Mouse (Mus musculus): ENCODE data around the gene Tomt.
"Not testable (repeated sequence)": the region's sequence is repeated elsewhere in the genome, so short reads cannot be mapped to it uniquely, and the experiment has no call there.

Gene Tomt

DNA sequence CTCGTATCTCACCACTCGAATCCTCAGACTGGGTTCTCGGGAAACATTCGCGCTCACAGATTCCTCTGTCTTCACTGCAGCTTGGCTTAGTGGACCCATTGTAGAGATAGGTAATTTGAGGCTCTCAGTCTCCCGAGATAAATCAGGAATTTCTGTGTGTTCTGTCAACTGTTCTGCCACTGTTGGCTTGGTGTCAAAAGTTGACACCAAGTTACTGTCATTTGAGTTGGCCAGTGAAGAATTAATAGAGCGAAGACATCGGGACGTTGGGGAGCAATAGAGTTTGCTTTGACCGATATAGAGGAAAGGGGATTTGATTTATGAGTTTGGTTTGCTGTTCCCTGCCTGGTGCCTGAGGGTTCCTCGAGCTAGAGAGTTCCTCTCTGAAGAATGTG lies at the start of gene Tomt:
TSS of gene Tomt (minus strand) at position 73 of the 395 bp plus-strand sequence.
- no peak for DNase-seq (ENCODE audit: low spot score)

DNA sequence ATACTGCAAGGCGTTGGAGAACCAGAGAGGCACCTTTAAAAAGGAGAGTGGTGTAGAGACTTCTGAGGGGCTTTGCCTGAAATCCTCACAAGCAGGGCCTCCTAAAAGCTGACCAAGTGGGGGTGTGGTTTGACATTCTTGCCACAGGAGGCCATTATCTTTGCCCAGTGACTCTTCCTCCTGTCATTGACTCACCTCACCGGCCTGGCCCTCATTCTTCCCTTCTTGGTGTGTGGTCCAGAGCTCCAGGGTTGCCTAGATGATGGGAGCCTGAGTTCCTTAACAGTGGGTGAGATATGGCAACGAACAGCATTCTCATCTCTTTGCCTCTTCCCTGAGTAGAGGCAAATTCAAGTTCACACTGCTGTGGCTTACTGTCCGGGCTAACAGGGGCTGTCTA lies 49.7 kb upstream of the Tomt start:
- DNase-seq (ENCODE audit: low spot score) = no peak

DNA sequence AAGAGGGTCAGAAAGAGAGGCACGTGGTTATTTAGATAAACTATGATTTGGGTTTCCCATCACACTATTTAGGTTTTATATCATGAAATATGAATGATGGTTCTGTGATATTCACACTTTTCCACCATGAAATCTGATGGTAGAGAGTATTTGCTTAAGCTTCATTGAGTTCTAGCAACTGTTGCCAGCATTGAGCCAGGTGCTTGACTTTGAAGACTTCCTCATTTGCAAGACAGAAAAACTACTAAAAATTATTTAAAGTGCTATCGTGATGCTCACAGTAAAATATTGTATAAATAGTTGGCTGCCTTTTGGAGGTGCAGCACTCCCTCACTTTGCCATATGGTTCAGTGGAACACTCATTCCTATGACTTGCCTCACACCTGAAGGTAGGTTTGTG lies 49.1 kb upstream of the Tomt start:
- DNase-seq (ENCODE audit: low spot score) = no peak

DNA sequence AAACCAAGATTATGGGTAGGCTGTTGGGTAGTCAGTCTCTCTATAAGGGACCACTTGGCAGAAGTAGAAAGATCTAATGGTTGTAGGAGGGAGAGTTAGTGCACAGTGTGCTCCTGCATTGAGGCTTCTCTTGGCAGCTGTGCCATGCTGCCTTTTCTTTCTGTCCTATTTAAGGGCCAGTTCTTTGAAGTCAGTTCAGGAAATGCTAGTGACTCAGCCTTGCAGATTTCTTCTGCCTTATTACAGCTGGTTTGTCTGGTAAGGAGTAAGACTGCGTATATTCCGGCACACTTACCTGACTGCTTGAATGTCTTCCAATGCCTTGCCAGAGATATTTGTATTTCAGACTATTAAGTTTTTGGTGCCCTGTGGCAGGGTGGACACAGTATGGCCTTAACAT lies 48.0 kb upstream of the Tomt start:
- DNase-seq (ENCODE audit: low spot score) = no peak

DNA sequence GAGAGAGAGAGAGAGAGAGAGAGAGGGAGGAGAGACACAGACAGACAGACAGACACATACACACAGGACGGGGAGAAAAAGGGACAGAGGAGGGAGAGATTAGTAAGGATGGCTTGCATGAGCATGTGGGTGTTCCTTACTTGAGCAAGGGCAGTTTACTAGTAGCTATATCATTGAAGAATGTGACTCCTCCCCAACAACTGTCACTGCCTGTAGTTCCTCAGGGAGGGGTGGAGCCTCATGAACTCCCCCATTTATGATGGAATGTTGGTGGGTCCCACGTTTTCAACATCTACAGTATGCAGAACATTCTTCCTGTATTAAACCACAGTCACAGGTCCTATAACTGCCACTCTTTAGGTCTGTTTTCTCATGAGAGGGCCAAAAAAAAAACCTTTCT lies 45.9 kb upstream of the Tomt start:
- no peak for DNase-seq (ENCODE audit: low spot score)

DNA sequence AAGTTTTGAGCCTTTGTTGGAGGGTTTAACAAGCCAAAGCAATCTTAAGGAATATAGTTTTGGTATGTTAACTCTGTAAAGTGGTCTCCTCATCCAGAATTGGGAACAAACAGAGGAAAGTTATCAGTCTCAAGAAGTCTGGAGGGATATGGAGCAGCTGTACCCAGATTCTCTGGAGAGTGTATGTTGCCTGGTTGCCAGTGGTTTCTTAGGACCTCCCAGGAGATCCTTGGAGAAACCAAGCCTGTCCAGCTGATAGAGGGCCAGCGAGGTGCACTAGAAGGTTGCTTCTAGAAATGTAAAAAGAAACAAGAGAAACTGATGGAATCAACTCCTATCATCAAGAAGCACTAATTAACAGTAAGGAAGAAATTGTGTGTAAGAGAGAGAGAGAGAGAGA lies 45.5 kb upstream of the Tomt start:
- no peak for DNase-seq (ENCODE audit: low spot score)

DNA sequence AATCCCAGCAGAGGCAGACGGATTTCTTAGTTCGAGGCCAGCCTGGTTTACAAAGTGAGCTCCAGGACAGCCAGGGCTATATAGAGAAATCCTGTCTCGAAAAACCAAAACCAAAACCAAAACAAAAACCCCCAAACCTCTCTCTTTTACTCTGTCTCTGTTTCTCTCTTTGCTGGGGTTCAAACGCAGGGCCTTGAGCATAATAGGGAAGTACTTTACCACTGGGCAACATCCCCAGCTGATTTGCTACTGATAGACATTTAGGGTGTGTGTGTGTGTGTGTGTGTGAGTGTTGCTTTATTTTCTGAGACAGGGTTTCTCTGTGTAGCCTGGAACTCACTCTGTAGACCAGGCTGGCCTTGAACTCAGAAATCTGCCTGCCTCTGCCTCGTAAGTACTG lies 42.8 kb upstream of the Tomt start:
- DNase-seq (ENCODE audit: low spot score) = not testable (repeated sequence)

DNA sequence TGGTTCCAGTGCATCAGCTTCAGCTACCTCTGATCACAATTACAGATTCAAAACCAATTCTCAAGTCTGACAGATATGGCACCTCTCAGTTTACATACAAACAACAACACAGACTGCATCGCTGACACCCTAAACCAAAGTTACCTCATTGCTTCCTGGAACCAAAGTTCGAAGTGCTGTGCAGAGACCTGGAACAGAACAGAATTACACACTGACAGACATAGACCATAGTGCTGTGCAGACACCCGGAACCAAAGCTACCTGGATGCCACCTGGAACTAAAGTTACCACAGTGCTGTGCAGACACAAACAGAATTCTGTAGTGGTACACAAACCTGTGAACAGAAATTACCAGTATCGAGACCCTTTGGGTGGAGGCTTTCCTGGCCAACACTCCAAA lies 33.6 kb upstream of the Tomt start:
- DNase-seq (ENCODE audit: low spot score) = no peak

DNA sequence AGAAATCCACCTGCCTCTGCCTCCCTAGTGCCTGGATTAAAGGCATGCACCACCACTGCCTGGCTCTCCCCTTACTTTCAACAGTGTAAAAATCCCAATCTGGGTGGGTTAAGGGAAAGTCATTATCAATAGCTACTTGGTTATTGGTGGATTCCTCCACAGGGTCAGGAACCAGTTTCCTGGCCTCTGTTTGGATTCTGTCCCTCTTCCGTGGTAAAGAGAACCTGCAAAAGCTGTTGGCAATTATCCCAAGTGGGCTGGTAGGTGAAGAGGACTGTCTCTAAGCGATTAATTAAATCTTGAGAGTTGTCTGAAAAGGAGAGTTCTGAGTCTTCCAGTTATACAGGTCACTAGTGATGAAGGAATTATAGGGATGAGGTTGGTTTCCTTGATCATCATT lies 32.2 kb upstream of the Tomt start:
- DNase-seq (ENCODE audit: low spot score) = no peak

DNA sequence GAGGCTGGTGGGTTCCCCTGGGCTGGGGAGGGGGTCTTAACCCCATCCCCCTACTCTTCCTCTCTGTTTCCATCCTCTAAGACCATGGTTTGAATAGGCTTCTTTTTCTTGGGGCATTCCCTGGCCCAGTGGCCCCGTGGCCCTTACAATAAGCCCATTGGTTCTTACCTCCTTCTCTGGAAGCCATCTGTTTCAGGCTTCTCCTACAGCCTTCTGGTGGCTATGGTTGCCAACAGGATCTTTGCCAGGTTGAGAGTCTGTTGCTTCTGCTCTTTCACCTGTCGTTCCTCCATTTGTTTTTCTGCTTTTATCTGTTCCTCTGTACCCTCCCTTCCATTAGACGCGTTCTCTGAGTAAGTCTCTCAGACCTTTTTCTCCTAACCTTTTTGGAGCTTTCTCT lies 31.4 kb upstream of the Tomt start:
- no peak for DNase-seq (ENCODE audit: low spot score)

DNA sequence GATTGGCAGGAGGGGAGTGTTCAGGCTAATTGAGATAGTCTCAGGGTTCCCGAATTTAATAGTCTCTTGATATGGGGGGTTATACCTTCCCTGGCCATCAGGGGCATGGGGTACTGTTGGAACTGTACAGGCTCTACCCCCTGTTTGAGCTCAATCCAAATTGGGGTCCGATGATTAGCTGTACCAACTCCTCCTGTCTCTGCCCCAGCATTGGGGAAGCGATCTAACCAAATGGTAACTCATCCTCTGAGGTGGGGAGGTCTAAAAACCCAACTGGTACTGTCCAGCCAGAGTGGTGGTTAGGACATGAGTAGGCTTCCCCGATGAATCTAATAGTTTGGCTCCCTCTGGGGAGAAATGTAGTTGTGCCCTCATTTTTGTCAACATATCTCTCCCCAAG lies 30.8 kb upstream of the Tomt start:
- no peak for DNase-seq (ENCODE audit: low spot score)

DNA sequence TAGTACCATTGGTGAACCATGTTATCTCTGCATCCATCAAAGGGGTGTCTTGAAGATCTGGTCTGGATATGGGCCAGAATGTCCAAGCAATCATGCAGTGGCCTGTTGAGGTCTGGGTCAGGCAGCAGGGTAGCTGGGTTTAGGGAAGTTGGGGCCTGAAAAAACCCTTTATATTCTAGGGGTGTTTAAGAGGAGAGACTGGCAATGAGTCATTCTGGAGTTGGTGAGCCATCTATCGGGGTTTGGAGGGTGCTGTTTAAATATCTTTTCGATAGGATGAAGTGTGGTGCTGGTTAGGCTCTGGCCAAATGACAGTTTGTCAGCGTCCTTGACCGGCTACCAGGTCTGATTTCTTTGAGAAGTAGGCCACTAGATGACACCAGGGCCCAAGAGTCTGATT lies 29.8 kb upstream of the Tomt start:
- no peak for DNase-seq (ENCODE audit: low spot score)

DNA sequence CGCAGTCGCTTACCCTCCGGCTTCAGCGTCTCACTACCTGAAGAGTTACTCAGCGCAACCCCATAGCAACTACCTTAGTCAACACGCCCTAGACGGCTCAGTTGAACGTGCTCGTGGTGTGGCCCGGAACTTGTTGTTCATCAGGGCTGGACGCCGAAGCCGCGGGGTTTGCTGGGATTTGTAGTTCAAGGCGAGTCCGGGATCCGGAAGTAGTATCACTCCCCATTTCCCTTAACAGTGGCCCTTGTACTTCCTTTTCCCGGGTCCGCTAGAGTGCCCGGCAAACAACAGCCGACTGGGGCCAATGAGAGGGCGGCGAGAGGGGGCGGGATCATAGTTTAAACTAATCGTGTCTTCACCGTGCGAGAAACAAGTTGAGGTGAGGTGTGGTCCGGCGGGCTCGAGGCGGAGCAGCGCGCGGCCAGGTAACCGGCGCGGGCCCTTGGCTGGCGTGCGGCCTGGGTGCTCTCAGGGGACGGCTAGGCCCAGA lies 27.6 kb upstream of the Tomt start, which contains the start of the genes Lrrc51 and Numa1:
TSS of gene Lrrc51 (minus strand) at position 145 of the 490 bp plus-strand sequence.
TSS of gene Numa1 (plus strand) at position 361 of the 490 bp plus-strand sequence.
- peak; percentile 94 for DNase-seq (ENCODE audit: low spot score)

DNA sequence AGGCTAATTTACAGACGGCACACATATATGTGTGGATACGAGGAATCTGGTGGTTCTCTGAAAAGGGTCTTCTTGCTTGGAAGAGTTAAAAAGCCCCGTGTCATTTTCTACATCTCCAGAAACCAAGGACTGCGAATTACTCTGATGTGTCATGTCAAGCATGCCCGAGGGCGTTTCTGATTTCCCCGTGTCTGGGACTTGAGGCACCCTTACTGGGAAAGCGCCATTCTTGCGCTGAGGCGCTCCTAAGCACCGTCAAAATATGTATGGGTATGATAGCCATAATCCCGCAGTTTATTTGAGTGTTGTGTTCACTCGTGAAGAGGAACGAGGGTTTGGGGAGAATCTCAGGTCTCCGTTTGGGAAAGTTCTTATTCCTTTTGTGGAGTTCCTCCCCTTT lies 27.1 kb upstream of the Tomt start:
- no peak for DNase-seq (ENCODE audit: low spot score)

DNA sequence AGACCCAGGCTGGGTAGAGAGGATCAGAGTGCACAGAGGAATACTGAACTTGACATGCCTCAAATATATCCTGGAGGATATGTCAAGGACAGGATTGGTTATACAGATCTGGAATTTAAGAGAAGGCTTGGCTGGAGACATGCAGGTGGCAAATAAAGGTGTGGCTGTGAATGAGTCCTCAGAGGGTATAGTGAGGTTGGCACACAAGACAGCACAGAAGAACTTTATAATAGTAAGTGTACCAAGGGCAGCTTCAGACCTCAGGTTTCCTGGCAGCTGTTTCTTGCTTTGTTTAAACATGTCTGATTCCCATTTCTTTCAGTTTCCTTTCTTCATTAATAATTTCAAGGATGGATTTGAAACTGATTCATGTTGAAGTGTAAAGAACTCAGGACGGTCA lies 26.4 kb upstream of the Tomt start:
- no peak for DNase-seq (ENCODE audit: low spot score)

DNA sequence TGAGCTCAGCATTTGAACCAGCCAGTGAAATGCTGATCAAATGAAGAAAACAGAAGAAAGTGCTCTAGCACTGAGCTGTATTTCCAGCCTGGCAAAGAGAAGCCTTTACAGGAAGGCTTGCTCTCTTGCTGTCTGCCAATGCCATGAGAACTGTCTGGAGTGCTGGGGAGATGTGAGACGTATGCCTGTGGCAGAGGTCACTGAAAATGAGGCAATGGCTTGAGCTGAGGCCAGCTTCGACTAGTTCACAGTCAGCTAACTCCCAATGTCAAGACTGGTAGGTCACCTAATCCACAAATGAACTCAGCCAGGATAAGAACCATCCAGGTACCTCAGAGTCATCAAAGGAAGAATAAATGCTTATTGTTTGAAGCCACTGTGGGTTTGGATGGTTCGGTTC lies 21.9 kb upstream of the Tomt start:
- no peak for DNase-seq (ENCODE audit: low spot score)

DNA sequence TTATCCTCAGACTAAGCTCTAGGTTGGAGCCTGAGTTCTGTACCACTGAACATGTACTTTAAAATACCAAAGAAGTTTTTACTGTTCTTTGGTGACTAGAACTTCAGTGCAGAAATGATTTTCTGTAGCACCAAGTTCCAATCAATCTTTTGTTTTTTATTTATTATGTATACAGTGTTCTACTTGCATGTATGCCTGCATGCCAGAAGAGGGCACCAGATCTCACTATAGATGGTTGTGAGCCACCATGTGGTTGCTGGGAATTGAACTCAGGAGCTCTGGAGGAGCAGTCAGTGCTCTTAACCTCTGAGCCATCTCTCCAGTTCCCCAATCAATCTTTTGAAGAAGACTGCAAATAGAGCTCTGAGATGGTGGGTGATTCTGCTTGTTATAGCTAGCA lies 19.7 kb upstream of the Tomt start:
- not testable (repeated sequence) for DNase-seq (ENCODE audit: low spot score)

DNA sequence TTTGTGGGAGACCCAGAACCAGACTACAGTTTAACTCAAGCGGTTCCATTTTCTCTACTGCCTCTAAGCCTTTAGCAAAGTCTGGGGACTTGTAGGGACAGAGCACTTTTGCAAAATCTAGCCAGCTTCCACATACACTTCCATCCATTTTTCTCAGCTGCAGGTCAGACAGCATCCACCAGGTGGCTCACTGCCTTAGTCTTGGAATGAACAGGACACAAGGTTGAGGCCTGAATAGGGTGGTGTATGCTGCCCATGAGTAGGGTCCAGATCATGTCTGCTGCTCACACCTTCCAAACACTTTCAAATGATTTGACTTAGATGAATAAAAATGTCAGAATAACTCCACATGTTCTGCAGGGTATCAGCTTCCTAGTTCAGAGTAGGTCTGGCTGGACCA lies 11.9 kb upstream of the Tomt start:
- peak; percentile 46 for DNase-seq (ENCODE audit: low spot score)

DNA sequence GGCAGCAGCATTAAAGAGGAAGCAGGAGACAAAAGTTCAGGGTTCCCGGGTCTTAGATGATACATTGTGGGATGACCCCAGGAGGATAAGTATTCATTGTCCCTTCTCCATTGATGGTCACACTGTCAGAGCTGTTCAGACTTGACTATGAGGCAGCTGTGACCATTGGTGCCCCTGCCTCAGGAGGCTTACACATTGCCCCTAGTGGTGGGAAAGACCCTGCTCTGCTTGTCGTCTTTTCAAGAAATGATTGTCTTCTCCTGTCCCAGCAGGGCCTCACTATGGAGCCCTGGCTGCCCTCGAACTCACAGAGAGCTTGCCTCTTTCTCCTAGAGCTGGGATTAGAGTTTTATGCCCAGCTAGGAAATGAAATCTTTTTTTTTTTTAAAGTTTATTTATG lies 5.8 kb upstream of the Tomt start:
- no peak for DNase-seq (ENCODE audit: low spot score)

DNA sequence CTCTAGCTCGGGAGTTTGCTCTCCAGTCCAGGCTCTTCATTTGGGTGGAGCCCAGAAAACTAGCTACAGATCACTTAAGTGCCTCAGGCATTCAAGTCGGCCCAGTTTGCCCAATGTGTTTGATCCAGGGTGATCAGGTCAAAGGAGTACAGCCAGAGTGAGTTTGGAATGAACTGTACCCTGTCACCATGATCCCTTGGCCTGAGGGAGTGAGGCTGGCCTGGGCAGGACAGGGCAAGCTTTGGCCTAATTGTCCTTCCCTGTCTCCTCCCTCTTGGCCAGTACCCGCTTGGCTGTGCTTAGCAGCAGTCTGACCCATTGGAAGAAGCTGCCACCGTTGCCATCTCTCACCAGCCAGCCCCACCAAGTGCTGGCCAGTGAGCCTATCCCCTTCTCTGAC lies 4.0 kb upstream of the Tomt start:
- DNase-seq (ENCODE audit: low spot score) = no peak

DNA sequence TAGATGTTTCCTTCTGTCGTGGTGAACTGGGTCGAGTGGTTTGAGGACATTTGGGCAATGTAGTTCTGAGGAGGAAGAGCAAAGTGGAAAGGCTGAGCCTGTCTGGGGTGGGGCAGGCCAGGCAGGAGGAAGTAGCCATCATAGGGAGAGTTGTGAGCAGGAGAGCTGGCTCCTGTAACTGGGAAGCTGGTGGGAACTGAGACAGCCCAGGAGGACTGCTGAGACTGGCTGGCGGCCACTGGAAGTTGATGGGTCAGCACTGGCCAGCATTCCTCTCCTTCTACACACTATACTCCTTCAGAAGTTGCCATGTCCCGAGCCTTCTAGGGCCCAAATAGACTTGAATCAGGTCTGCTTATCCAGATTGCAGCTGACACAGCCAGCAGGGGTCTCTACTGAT lies 2.2 kb upstream of the Tomt start:
- no peak for DNase-seq (ENCODE audit: low spot score)

DNA sequence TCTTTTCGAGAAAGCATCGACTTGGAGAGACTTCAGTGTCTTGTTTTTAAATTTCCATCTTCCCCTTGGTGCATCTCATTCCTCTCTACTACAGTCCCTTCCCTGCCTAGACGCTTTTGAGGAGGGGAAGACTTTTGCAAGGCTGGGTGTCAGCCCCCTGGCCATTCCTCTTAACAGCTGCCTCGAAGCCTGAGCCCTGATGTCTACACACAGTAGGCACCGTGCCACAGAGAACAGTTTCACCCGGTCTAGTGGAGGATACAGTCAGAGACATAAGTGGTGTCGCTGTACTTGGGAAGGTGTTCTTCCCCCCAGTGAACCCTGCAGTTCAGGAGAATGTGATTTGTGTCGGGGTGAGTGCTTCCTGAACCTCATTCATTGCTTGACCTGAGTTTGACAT lies 537 bp upstream of the Tomt start:
- DNase-seq (ENCODE audit: low spot score) = no peak

DNA sequence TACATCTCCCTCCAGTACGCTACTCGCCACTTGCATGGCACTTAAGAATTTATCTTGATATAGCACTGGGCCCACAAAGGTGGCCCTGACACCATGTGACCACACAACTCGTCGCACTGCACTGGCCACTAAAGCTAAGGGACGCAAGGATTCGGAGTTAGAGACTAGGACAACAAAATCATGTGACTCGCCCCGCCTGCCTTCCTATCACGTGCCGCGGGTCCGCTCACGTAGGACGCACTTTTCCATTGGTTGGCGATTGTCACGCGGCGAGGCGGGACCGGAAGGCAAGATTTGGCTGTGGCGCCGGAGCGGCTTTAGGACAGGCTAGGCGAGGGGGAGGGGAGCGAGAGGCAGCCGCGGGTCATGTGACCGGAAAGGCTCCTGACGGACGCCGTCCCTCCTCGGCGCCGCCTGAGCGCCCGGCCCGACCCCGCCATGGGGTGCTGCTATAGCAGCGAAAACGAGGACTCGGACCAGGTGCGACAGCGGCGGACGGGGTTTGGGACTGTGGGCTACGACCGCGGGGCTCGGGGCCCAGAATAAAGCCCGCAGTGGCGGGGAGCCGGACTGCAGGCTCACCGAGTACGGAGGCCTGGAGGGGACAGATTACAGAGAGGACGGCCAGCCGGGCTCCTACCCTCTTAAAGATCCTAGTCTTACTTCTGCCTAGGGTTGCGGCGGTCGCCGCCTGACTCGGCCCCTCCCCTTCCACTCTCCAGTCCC lies 435 bp downstream of the Tomt start, which contains the start of gene Lamtor1:
TSS of gene Lamtor1 (plus strand) at position 344 of the 726 bp plus-strand sequence.
- peak; percentile 99 for DNase-seq (ENCODE audit: low spot score)

DNA sequence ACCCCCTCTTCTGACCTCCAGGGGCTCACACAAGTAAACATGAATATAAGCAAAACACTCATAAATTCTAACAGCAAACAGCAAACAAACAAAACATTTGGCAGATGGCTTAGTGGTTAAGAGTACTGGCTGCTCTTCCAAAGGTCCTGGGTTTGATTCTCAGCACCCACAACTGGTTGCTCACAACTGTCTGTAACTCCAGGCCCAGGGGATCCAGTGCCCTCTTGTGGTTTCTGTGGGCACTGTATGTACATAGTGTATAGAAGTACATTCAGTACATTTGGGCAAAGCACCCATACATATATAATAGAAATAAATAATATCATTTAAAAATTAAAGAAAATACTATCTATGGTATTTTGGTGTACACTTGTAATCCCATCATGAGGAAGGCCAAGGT lies 3.3 kb downstream of the Tomt start:
- DNase-seq (ENCODE audit: low spot score) = no peak

All from spleen, adult 12 weeks (tissue).